Mouse (Mus musculus): ENCODE measurements around the gene St6gal1. TPM values are rescaled to one million over a fixed set of nuclear protein-coding genes. Genes with fewer than 3 reads are reported as not detected.

St6gal1 gene
- polyA plus RNA-seq, 1 experiment from 2014 or later, result 21.1 TPM

DNA sequence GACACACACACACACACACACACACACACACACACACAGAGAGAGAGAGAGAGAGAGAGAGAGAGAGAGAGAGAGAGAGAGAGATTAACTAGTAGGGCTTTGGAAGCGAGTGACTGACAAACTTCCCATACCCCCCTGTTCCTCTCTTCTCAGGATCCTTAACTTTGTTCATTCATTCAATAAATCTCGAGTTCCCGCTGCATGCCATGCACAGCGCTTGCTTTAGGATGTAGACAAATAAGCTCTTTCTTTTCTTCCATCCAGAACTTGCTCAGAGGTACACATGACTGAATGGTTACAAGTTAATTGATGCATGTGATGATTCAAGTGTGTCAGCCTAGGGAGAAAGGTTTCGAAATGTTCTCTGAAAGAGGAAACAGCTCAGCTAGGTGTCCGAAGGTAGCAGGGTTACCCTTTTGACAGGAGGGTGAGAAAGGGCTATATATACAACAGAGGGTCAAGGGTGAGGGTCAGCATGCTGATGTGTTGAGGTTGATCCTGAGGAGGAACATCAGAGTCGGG is 10.7 kb downstream of the St6gal1 start:
- no peak overlapping the region for H3K27ac ChIP-seq (replicated peaks)
- peaks cover 13% of the 10 kb centered on the region for H3K4me1 ChIP-seq
- H3K4me3 ChIP-seq (replicated peaks), result no peak overlapping the region
- 59% methylated on average over 7 of the region's 7 CpGs for WGBS
- H3K27me3 ChIP-seq (replicated peaks), result no peaks in the 10 kb centered on the region
- H3K4me2 ChIP-seq, result no peak overlapping the region
- H3K9me3 ChIP-seq (replicated peaks), result no peaks in the 10 kb centered on the region
- no peak for ATAC-seq (ENCODE audit: low FRiP score)
- H3K36me3 ChIP-seq, result no peaks in the 10 kb centered on the region; the same call in 1 of the 2 replicates
- H3K9ac ChIP-seq (replicated peaks), result no peak overlapping the region

DNA sequence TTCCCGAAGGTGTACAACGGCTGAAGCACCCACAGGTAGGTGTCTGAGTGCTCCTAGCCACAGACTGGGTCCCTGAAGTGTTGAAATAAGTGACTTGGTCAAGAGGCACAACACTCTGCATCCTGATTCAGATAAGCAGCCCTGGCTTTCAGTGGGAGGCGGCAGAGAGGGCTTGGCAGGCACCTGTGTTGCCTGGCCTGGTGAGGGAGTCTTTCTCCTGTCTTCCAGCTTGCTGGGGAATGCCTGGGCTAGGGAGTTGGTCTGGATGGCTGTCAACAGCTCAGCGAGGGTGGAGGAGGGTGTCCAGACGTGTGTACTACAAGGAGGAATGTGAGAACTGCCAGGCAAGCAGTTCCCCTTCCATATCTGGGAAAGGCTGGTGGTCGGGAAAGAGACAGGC is 15.0 kb downstream of the St6gal1 start:
- H3K4me2 ChIP-seq, result no peak overlapping the region
- no peaks in the 10 kb centered on the region for H3K9me3 ChIP-seq (replicated peaks)
- peaks cover 21% of the 10 kb centered on the region for H3K4me1 ChIP-seq
- no peaks in the 10 kb centered on the region for H3K27me3 ChIP-seq (replicated peaks)
- no peak overlapping the region for H3K27ac ChIP-seq (replicated peaks)
- no peak overlapping the region for H3K4me3 ChIP-seq (replicated peaks)
- H3K9ac ChIP-seq (replicated peaks), result no peak overlapping the region
- no peak for ATAC-seq (ENCODE audit: low FRiP score)
- 81% methylated on average over 6 of the region's 6 CpGs for WGBS
- H3K36me3 ChIP-seq, result no peaks in the 10 kb centered on the region

DNA sequence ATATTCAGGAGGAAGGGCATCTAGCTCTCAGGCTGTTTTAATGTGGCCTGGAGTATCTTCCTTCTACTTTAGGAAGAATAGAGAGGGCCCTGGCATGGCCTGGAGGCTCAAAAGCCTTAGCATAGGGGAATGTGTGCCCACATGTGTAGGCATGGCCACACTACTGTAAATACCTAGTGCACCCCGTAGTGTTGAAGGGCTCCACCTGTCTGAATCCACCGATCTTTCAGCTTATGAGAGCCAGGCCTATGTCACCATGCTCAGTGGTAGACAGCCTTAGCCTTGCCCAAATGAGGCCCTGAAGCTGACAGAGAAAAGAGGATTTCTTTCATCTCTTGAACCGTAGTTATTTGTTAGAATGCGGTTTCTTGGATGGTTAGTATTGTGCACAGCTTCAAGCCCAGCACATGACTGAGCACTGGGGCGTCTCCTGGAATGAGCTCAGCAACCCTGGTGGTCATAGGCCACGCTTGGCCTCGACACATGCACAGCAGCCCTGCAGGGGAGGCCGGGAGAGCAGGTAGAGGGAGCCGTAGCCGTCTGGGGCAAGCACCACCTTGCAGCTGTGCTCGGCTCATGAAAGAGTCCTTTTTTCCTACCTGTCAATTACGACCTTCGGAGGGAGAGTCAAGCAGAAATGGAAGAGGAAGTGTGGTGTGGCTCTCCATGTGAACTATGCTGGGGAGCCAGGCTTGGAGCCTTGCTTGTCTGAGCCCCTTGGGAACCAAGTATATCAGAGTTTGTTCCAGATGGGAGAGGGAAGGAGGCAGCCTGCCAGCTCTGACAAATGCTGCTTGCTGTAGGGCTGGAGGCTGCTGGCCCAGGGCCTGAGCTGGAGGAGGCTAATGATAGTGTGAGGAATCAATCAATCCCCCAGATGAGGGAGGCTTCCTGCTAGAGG is 15.8 kb downstream of the St6gal1 start:
- no peaks in the 10 kb centered on the region for H3K9me3 ChIP-seq (replicated peaks)
- H3K36me3 ChIP-seq, result no peaks in the 10 kb centered on the region
- no peaks in the 10 kb centered on the region for H3K27me3 ChIP-seq (replicated peaks)
- WGBS, result 52% methylated on average over 13 of the region's 13 CpGs
- H3K4me3 ChIP-seq (replicated peaks), result no peak overlapping the region
- H3K27ac ChIP-seq (replicated peaks), result peak overlapping the region; percentile 69
- H3K4me1 ChIP-seq, result peaks cover 21% of the 10 kb centered on the region
- no peak overlapping the region for H3K4me2 ChIP-seq
- peak; percentile 81 for ATAC-seq (ENCODE audit: low FRiP score)
- H3K9ac ChIP-seq (replicated peaks), result no peak overlapping the region

DNA sequence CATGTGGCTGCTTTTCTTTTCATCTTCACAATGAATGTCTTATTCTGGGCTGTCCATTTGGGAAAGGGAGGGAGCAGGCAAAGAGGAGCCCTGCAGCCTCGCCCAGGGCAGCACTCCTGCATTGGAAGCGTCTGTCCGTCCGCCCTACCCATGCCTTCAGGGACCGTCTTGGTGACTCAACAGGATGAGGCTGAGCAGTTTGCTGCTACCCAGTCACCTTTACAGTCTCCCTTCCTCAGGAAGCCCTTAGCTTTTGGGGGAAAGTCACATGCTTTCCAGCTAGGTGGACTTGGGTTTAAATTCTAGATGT is 16.4 kb downstream of the St6gal1 start:
- H3K9me3 ChIP-seq (replicated peaks), result no peaks in the 10 kb centered on the region
- ATAC-seq (ENCODE audit: low FRiP score), result no peak
- H3K27ac ChIP-seq (replicated peaks), result peak overlapping the region; percentile 69; the same call in 1 of the 2 replicates
- H3K27me3 ChIP-seq (replicated peaks), result no peaks in the 10 kb centered on the region
- no peaks in the 10 kb centered on the region for H3K36me3 ChIP-seq
- H3K4me3 ChIP-seq (replicated peaks), result no peak overlapping the region
- no peak overlapping the region for H3K4me2 ChIP-seq
- WGBS, result 47% methylated on average over 5 of the region's 5 CpGs
- no peak overlapping the region for H3K9ac ChIP-seq (replicated peaks)
- H3K4me1 ChIP-seq, result peaks cover 21% of the 10 kb centered on the region

DNA sequence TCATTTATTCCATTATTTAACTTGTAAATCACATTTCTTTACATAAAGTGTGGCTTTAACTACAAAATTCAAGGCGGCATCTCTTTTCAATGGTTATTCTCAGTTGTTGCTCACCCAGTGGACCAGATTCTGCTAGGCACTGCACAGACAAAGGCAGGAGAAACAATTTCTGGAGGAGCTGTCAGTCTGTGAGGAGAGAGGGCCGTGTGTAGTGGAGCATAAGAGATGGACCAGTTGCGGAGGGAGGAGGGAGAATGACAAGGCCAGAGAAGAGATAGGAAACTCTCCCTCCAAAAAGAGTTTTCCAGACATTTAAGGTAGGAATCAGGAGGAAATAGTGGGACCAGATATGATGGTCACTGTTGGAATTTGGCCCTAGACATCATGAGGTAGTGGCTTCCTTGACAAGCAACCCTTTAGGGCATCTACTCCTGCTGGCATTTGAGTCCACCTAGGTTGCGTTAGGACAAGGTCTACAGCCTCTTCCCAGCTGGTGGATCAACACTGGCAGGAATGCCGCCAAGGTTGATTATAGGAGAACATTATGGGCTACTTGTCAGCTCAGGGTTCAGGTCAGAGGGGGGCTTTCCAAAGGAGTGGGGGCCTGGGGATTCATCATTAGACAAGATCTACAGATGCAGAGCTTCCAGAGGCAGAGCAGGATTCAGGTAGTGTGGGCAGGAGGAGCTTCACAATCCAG is 19.3 kb downstream of the St6gal1 start:
- Histone ChIP-seq H3K4me3 (replicated peaks) (no peak overlapping the region), H3K36me3 (no peaks in the 10 kb centered on the region), H3K4me2 (no peak overlapping the region), H3K27ac (replicated peaks) (no peak overlapping the region), H3K9me3 (replicated peaks) (no peaks in the 10 kb centered on the region), H3K27me3 (replicated peaks) (no peaks in the 10 kb centered on the region), H3K4me1 (peaks cover 19% of the 10 kb centered on the region), H3K9ac (replicated peaks) (no peak overlapping the region)
- WGBS, result 84% methylated on average over 5 of the region's 5 CpGs
- ATAC-seq (ENCODE audit: low FRiP score), result no peak

DNA sequence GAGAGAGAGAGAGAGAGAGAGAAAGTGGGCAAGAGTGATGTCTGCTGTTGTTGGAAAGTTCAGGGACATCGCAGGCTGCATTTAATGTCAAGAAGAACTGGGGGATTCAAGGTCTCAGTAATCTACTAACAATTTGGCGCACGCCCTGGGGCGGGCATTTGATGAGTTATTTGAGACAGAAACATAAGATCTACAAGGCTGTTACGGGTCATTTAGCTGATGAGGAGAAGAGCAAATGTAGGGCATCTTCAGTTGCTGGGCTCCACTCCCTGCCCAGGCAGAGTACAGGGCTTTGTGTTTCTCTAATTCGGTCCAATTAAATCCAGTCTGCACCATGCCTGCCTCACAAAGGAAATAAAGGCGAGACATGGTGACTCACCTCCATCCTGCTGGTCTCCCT is 19.9 kb downstream of the St6gal1 start:
- H3K9me3 ChIP-seq (replicated peaks), result no peaks in the 10 kb centered on the region
- ATAC-seq (ENCODE audit: low FRiP score), result no peak

DNA sequence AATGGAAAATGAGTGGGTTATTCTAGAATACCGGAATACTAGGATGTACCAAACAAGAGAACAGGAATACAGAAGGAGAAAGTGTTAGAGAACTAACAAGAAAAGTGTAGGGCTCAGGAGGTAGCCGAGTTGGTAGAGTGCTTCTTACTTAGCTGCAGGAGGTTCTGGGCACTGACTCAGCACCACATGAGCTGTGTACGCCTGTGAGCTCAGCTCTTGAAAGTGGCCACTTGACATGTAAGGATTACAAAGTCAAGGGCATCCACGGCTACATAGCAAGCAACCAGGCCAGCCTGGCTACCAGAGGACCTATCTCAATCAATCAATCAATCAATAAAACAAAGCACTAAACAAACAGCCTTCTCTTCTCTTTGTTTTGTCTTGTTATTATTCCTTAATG is 24.7 kb downstream of the St6gal1 start:
- Histone ChIP-seq H3K27me3 (replicated peaks) (no peaks in the 10 kb centered on the region), H3K4me3 (replicated peaks) (no peak overlapping the region), H3K9ac (replicated peaks) (no peak overlapping the region), H3K9me3 (replicated peaks) (no peaks in the 10 kb centered on the region), H3K36me3 (no peaks in the 10 kb centered on the region), H3K4me2 (no peak overlapping the region), H3K4me1 (peaks cover 19% of the 10 kb centered on the region), H3K27ac (replicated peaks) (no peak overlapping the region)
- ATAC-seq (ENCODE audit: low FRiP score), result no peak
- WGBS, result 53% methylated on average over 4 of the region's 4 CpGs

More for the DNA sequence above, 19.9 kb downstream of the St6gal1 start:
- peaks cover 18% of the 10 kb centered on the region for H3K4me1 ChIP-seq
- H3K4me3 ChIP-seq (replicated peaks), result no peak overlapping the region
- no peaks in the 10 kb centered on the region for H3K36me3 ChIP-seq
- no peak overlapping the region for H3K4me2 ChIP-seq
- H3K27me3 ChIP-seq (replicated peaks), result no peaks in the 10 kb centered on the region
- 83% methylated on average over 7 of the region's 7 CpGs for WGBS
- H3K27ac ChIP-seq (replicated peaks), result no peak overlapping the region
- H3K9ac ChIP-seq (replicated peaks), result no peak overlapping the region

DNA sequence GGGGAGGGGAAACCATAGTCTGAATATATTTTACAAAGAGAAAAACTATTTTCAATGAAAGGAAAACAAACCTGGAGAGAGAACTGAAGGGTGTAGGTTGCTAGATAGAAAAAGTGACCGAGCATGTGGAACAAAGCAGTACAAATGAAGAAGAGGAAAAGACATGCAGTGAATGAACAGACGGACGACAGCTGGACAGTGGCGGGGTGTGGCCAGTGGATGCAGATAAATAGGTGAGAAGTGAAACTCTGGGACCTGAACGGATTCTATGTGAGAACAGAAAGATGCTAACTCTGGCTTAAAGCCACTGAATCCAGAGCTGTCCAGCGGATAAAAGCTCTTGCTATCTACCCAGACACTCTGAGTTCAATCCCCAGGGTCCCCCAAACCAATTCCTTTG is 25.2 kb downstream of the St6gal1 start:
- no peaks in the 10 kb centered on the region for H3K27me3 ChIP-seq (replicated peaks)
- H3K9me3 ChIP-seq (replicated peaks), result no peaks in the 10 kb centered on the region
- H3K4me2 ChIP-seq, result no peak overlapping the region
- no peak for ATAC-seq (ENCODE audit: low FRiP score)
- 51% methylated on average over 6 of the region's 6 CpGs for WGBS
- H3K4me1 ChIP-seq, result peaks cover 19% of the 10 kb centered on the region
- H3K4me3 ChIP-seq (replicated peaks), result no peak overlapping the region
- H3K36me3 ChIP-seq, result no peaks in the 10 kb centered on the region
- no peak overlapping the region for H3K27ac ChIP-seq (replicated peaks)
- H3K9ac ChIP-seq (replicated peaks), result no peak overlapping the region

DNA sequence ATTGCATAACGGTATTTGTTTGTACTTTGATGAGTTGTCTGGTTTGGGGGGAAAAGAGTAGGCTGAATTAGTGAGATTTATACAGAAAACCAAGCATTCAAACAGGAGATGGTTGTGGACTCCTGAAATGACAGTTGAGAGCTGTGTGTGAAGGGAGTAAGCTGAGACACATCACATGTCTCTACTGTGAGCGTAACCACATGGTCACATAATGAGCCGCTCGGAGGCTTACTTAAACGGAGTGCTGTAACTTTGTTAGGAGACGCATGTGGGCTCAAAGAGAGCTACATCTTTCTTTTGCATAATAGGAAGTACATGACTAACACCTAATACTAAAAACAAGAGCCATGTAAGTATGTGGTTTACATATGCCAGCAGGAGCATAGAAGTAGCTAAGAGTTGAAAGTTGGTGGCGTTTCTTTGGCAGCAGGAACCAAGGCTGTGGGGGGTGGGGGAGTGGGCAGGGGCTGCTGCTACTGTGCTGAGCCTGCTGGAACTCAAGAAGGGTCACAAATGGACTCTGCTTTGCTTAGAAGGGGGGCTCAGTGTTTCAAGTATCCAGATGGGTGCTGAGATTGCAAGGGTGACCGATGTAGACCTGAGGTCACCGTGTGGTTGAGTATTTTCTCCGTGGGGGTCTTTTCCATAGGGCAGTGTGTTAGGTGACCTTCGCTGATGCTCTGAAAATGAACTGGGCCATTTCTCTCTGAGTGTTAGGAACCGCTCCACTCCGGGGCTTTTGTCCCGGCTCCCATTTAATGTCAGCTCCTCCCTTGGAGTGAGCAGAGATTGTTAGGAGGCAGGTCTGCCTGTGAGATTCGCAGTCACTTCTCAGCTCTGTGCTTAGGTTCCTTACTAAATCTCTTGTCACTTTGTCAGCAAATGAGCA is 26.3 kb downstream of the St6gal1 start:
- no peak overlapping the region for H3K9ac ChIP-seq (replicated peaks)
- H3K4me3 ChIP-seq (replicated peaks), result no peak overlapping the region
- H3K4me1 ChIP-seq, result peaks cover 19% of the 10 kb centered on the region
- H3K4me2 ChIP-seq, result no peak overlapping the region
- WGBS, result 32% methylated on average over 15 of the region's 15 CpGs
- no peaks in the 10 kb centered on the region for H3K36me3 ChIP-seq
- H3K27me3 ChIP-seq (replicated peaks), result no peaks in the 10 kb centered on the region
- no peak overlapping the region for H3K27ac ChIP-seq (replicated peaks)
- no peaks in the 10 kb centered on the region for H3K9me3 ChIP-seq (replicated peaks)
- no peak for ATAC-seq (ENCODE audit: low FRiP score)

DNA sequence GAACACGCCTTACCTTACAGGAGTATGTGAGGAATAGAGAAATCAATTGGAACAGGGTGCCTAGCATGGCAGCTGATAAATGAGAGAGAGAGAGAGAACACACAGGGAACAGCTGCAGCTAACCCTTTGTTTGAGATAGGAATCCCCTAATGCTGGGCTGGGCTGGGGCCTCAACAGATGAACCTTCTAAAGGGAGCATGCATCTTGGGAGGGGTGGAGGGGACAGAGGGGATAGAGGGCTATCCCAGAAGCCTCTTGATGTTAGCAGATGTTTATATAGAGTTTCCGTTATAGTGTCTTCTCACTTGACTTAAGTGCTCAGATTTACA is 26.9 kb downstream of the St6gal1 start:
- no peak overlapping the region for H3K27ac ChIP-seq (replicated peaks)
- H3K9ac ChIP-seq (replicated peaks), result no peak overlapping the region
- peaks cover 19% of the 10 kb centered on the region for H3K4me1 ChIP-seq
- H3K4me2 ChIP-seq, result no peak overlapping the region
- H3K4me3 ChIP-seq (replicated peaks), result no peak overlapping the region
- no peaks in the 10 kb centered on the region for H3K36me3 ChIP-seq
- no peaks in the 10 kb centered on the region for H3K9me3 ChIP-seq (replicated peaks)
- no peaks in the 10 kb centered on the region for H3K27me3 ChIP-seq (replicated peaks)
- ATAC-seq (ENCODE audit: low FRiP score), result no peak
- WGBS, result 49% methylated on average over 2 of the region's 2 CpGs

DNA sequence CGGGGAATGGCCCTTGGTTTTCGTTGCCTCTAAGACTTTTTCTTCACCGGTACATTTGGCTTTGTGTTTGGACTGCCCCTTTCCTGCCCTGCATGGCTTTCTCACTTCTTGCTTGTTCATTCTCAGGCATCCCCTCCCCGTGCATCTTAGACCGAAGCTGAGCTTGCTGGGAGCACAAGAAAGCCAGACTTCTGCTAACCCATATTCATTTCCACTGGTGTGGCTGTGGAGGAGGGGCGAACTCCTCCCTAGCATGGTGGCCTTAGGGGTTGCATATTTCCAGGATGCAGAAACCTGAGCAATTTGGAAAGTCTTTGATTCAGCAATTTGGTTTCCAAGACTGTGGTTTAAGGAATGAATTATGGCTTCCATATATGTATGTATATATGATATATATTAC is 29.1 kb downstream of the St6gal1 start:
- Histone ChIP-seq H3K27ac (replicated peaks) (no peak overlapping the region), H3K4me1 (peaks cover 28% of the 10 kb centered on the region), H3K4me3 (replicated peaks) (no peak overlapping the region), H3K4me2 (no peak overlapping the region), H3K9ac (replicated peaks) (no peak overlapping the region), H3K27me3 (replicated peaks) (no peaks in the 10 kb centered on the region), H3K9me3 (replicated peaks) (no peaks in the 10 kb centered on the region), H3K36me3 (no peaks in the 10 kb centered on the region)
- ATAC-seq (ENCODE audit: low FRiP score), result no peak
- WGBS, result 74% methylated on average over 6 of the region's 6 CpGs
